Mouse (Mus musculus) adrenal gland, adult 2 months (tissue): ENCODE measurements around the gene Tmem101. TPM values are rescaled to one million over a fixed set of nuclear protein-coding genes. Genes with fewer than 3 reads are reported as not detected.

ENCODE experiments used
- DNase-seq: peaks from one replicate; pipeline ENCODE4 v3.0.0; 2021
- polyA plus RNA-seq: library from polyadenylated mRNA; depleted of rRNA; stranded (reverse); fragments of >200 nt; gene quantifications from 2 replicates; pipeline ENCODE4 v1.2.3, GENCODE M21; 2012; rRNA removed
- total RNA-seq, 2 experiments: library from RNA; stranded (reverse); gene quantifications; 2 replicates each; pipeline ENCODE4 v1.2.3; 2021

The Tmem101 gene
- total and polyA plus RNA-seq, 3 experiments, result 7.9 to 23.9 (median 16.5) TPM

DNA sequence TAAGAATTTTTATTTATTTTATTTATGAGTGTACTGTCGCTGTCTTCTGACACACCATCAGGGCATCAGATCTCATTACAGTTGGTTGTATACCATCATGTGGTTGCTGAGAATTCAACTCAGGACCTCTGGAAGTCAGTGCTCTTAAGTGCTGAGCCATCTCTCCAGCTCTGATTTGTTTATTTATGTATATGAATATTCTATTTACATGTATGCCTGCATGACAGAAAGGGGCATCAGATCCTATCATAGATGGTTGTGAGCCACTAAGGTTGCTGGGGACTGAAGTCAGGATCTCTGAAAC is 534 bp upstream of the Tmem101 start:
- no peak for DNase-seq

GRCm38 (mm10) chr11:102147213-102147989 is 8.8 kb downstream of the Tmem101 start:
- DNase-seq, result no peak

DNA sequence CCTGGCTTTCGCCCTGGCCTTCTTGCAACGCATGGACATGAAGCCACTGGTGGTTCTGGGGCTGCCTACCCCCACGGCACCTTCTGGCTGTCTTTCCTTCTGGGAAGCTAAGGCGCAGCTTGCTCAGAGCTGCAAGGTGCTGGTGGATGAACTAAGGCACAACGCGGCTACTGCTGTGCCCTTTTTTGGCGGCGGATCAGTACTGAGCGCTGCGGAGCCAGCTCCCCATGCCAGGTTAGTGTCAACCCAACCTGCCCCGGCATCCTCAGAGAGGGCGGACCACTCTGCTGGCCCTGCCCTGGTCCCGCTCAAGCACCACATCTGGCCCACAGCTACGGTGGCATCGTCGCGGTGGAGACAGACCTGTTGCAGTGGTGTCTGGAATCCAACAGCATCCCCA is 9.7 kb downstream of the Tmem101 start:
- DNase-seq, result no peak

DNA sequence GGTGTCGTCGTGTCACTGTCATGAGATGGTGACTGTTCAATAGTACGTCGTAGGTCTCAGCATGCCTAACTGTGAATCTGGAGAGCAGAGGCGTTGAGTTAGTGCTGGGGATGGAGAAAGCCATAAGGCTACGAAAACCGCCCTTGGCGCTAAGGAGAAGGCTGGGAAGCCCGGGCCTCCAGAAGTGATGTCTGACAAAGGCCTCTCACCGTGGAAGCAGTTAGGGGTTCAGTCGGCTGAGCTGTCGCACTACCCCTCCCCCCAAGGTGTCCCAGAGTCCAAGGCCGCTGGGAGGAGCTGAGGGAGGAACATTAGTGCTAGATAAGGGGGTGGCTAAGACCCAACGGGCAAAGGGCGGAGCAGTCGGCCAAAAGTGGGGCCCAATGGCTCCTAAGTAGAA is 10.2 kb downstream of the Tmem101 start:
- DNase-seq, result peak; percentile 43

- peak; percentile 34 for DNase-seq
Observed at GRCm38 (mm10) chr11:102145471-102146001, 10.7 kb downstream of the Tmem101 start, which contains the start of gene Nags. Gene Nags, plus strand, starts transcription at chr11:102145513.

DNA sequence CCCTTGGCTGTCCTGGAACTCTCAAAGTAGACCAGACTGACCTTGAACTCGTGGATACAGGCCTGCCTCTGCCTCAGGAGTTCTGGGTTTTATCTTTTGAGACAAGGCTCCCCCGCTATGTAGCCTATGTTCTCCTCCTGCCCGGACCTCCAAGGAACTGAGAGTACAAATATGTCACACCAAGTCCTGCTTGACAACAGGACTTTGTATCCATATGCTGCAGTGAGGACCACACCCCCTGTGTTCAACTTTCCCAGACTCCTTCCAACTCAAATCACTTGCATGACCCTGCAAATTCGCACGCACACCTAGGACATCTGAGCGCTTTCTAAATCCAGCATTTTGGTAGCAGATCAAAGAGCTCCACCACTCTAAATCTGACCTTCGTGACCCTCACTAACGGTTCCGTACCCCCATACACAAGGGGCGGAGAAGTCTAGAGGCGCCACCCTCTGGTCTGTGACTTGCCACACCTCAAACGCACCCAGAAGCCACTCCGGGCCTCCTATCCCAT is 11.2 kb downstream of the Tmem101 start:
- no peak for DNase-seq

DNA sequence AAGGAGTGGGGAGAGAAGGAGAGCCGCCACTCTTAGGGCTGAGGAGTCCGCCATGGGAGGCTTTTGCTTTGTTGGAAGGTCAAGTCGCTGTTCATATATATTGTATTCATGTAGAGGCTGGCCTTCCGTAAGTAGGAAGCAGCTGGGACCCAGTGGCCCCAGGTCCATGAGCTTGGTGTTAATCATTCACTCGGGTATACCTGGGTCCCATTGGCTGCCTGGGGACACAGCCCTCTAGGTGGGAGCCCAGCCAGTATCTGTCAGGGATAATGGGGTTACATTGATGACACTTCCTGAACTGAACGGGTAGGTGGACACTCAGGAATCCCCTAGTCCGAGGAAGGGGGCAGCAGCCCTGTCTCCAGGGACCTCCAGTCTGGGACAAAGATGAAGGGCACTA is 13.8 kb downstream of the Tmem101 start:
- DNase-seq, result no peak

DNA sequence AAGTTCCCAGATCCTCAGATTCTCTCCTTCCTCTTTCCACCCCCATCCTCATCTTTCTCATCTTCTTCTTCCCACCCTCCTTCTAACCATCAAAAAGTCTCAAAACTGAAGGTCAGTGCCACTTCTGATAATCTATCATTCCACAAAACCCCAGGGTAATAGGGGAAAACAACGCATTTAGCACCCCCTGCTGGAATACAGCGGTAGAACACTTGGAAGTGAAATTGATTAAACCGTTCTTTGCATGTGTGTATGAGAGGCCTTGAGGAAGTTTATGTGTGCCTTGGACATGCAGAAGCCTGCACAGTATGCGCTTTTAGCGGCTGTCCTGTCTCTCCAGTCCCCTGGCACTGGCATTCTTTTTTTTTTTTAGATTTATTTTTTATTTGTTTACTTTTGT is 15.7 kb downstream of the Tmem101 start:
- peak; percentile 58 for DNase-seq

DNA sequence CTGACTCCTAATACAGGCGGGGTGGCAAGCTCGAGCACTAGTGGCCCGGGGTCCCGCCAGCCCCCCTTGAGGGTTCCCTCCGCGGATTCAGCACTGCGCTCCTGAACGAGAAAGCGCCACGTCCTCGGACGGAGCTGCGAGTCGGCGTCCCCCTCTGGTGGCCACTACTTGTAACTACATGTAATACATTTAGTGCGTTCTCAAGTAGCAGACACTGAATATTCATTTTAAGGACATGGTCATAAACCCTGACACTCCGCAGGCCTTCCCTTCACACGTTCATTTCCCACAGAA is 17.8 kb downstream of the Tmem101 start:
- peak; percentile 64 for DNase-seq

DNA sequence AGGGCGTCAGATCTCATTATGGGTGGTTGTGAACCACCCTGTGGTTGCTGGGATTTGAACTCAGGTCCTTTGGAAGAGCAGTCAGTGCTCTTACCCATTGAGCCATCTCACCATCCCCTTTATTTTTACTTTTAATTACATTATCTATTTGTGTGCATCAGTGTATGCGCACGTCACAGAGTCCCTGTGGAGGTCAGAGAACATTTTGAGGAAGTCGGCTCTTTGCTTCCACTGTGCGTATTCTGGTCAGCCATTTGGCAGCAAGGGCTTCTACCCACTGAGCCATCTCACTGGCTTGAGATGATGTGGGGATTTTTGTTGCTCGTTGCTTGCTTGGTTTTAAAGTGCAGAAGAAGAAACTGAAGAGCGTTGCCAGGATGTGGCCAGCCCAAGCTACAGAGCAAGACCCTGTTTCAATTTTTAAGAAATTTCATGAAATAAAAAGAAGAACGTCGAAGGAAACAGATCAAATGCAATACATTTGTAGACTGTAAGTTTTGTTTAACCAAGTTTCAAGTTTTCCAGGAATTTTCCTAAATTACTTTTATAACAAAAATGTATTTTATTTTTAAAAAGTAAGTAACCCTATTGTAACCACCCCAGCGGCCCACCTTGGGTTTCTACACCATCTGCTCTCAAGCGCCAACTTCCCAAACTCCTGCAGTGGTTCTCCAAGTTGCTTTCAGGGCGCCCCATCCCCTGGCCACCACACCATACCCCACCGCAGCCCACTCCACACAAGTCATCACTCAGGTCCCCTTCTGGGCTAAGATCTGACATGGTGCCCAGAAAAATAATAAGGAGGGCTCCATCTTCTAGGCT is 18.4 kb downstream of the Tmem101 start:
- no peak for DNase-seq

GRCm38 (mm10) chr11:102134516-102134915 is 21.7 kb downstream of the Tmem101 start:
- no peak for DNase-seq

DNA sequence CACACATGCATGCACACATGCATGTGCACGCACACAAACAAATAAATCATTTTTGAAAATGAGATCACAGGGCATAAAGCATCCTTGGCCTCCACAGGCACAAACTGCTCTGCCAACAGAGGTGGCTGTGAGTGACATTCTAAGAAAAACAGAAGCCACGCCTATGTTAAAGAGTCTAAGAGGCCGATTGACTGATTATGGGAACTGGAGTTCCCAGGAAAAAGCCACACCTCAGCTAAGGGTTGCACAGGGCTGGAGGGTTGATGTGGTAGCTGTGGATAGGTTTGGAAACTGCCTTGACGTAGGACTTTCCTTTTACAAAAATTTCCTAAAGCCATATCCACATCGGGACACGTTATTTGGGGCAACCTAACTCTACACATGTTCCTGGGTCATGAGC is 38.8 kb downstream of the Tmem101 start:
- DNase-seq, result no peak

- no peak for DNase-seq
Observed at GRCm38 (mm10) chr11:102116241-102116640, 40.0 kb downstream of the Tmem101 start.

DNA sequence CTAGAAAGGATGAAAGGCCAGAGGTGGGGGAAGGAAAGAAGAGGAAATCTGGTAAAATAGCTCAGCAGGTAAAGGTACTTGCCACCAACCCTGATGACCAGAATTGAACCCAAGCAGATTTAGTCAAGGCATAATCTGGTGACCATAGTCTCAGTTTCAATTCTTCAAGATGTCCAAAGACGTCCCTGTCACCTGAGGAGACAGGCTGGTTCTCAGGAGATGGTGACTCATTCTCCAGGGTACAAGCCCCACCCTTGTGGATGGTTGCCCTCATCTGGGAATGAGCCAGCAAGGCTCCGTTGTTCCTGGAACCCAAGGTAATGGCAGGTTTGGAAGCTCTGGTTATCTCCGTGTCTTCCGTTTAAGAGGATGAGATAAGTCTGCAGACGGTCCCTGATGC is 44.6 kb downstream of the Tmem101 start:
- DNase-seq, result no peak

DNA sequence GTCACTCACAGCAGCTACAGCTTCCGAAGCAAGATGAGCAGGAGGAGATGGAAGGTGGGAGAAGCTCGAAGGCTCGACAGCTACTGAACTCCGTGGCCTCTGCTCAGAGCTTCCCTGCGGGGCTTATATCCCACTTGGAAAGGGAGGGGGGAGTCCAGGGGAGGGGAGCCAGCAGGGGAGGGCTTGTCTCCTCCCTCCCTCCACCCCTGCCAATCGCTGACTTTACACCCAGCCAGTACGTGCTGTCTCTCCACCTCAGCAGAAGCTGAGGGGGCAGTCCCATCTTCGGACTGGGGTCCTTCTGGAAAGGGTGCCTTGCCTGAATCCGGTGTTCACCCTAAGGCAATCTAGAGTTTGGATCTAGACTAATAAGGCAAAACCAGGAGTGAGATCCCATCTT is 48.5 kb downstream of the Tmem101 start, which contains the start of gene Pyy:
TSS of gene Pyy (minus strand) at position 101 of the 400 bp plus-strand sequence.
- DNase-seq, result no peak

- no peak for DNase-seq
Observed at GRCm38 (mm10) chr11:102106911-102107310, 49.3 kb downstream of the Tmem101 start.

Other genes starting within 250 kb of the Tmem101 start
- gene Sost, start 189.4 kb downstream of the Tmem101 start, total RNA-seq, result not detected
- 0.39 and 0.41 TPM in 2 replicates for gene Sost, start 189.4 kb downstream of the Tmem101 start, polyA plus RNA-seq
- not detected for gene Cfap97d1, start 172.1 kb downstream of the Tmem101 start, total RNA-seq
- not detected in 2 replicates for gene Cfap97d1, start 172.1 kb downstream of the Tmem101 start, polyA plus RNA-seq
- 100 to 1,000 TPM in 1 of 2 experiments, 10 to 100 TPM in 1; 89.8 to 151 TPM for gene Dusp3, start 169.4 kb downstream of the Tmem101 start, total RNA-seq
- 189 and 210 TPM in 2 replicates for gene Dusp3, start 169.4 kb downstream of the Tmem101 start, polyA plus RNA-seq
- 10 to 100 TPM in 1 of 2 experiments, 1 to 10 TPM in 1; 7.8 to 13.5 TPM for gene Mpp3, start 127.9 kb downstream of the Tmem101 start, total RNA-seq
- gene Mpp3, start 127.9 kb downstream of the Tmem101 start, polyA plus RNA-seq, result 12.1 and 16.9 TPM in 2 replicates
- gene Cd300lg, start 114.9 kb downstream of the Tmem101 start, total RNA-seq, result 10 to 100 TPM; 28.1 to 58.7 TPM
- 44.3 and 60.6 TPM in 2 replicates for gene Cd300lg, start 114.9 kb downstream of the Tmem101 start, polyA plus RNA-seq
- 10 to 100 TPM in 1 of 2 experiments, 1 to 10 TPM in 1; 9.8 to 12.3 TPM for gene Mpp2, start 67.9 kb downstream of the Tmem101 start, total RNA-seq
- gene Mpp2, start 67.9 kb downstream of the Tmem101 start, polyA plus RNA-seq, result 14.4 and 17.5 TPM in 2 replicates
- not detected for gene Ppy, start 55.1 kb downstream of the Tmem101 start, total RNA-seq
- gene Ppy, start 55.1 kb downstream of the Tmem101 start, polyA plus RNA-seq, result not detected in 2 replicates
- not detected for gene Pyy, start 48.6 kb downstream of the Tmem101 start, total RNA-seq
- gene Pyy, start 48.6 kb downstream of the Tmem101 start, polyA plus RNA-seq, result not detected in 2 replicates
- 1 to 10 TPM in 1 of 2 experiments, under 1 TPM in 1; 0.29 to 1.8 TPM for gene Nags, start 10.9 kb downstream of the Tmem101 start, total RNA-seq
- gene Nags, start 10.9 kb downstream of the Tmem101 start, polyA plus RNA-seq, result 0.34 and 1.1 TPM in 2 replicates
- 100 to 1,000 TPM in 1 of 2 experiments, 10 to 100 TPM in 1; 82.6 to 108 TPM for gene Lsm12, start 28.9 kb upstream of the Tmem101 start, total RNA-seq
- 35.8 and 40.1 TPM in 2 replicates for gene Lsm12, start 28.9 kb upstream of the Tmem101 start, polyA plus RNA-seq
- gene G6pc3, start 33.2 kb upstream of the Tmem101 start, total RNA-seq, result 100 to 1,000 TPM; 140 to 149 TPM
- 254 and 297 TPM in 2 replicates for gene G6pc3, start 33.2 kb upstream of the Tmem101 start, polyA plus RNA-seq
- gene Hdac5, start 73.8 kb upstream of the Tmem101 start, total RNA-seq, result 100 to 1,000 TPM in 1 of 2 experiments, 10 to 100 TPM in 1; 67.8 to 127 TPM
- 99.3 and 131 TPM in 2 replicates for gene Hdac5, start 73.8 kb upstream of the Tmem101 start, polyA plus RNA-seq
- under 1 TPM; 0.35 to 0.93 TPM for gene BC030867, start 92.5 kb upstream of the Tmem101 start, total RNA-seq
- gene BC030867, start 92.5 kb upstream of the Tmem101 start, polyA plus RNA-seq, result 1.2 and 1.6 TPM in 2 replicates
- gene Asb16, start 112.3 kb upstream of the Tmem101 start, total RNA-seq, result under 1 TPM; 0.12 to 0.45 TPM
- gene Asb16, start 112.3 kb upstream of the Tmem101 start, polyA plus RNA-seq, result 0.75 and 0.95 TPM in 2 replicates
- gene Tmub2, start 128.5 kb upstream of the Tmem101 start, total RNA-seq, result 10 to 100 TPM; 57.2 to 59.4 TPM
- 55.8 and 58.9 TPM in 2 replicates for gene Tmub2, start 128.5 kb upstream of the Tmem101 start, polyA plus RNA-seq
- 10 to 100 TPM; 44.2 to 45.1 TPM for gene Atxn7l3, start 140.2 kb upstream of the Tmem101 start, total RNA-seq
- 43.2 and 46.5 TPM in 2 replicates for gene Atxn7l3, start 140.2 kb upstream of the Tmem101 start, polyA plus RNA-seq
- gene Ubtf, start 163.3 kb upstream of the Tmem101 start, total RNA-seq, result 100 to 1,000 TPM in 1 of 2 experiments, 10 to 100 TPM in 1; 95.9 to 110 TPM
- 24.2 and 25.4 TPM in 2 replicates for gene Ubtf, start 163.3 kb upstream of the Tmem101 start, polyA plus RNA-seq
- under 1 TPM; 0.35 to 0.49 TPM for gene Slc4a1, start 209.8 kb upstream of the Tmem101 start, total RNA-seq
- gene Slc4a1, start 209.8 kb upstream of the Tmem101 start, polyA plus RNA-seq, result 0.02 TPM in 1 of 2 replicates, not detected in the other
- gene Rundc3a, start 237.0 kb upstream of the Tmem101 start, total RNA-seq, result 10 to 100 TPM; 36.8 to 51.7 TPM
- gene Rundc3a, start 237.0 kb upstream of the Tmem101 start, polyA plus RNA-seq, result 46.3 and 77.5 TPM in 2 replicates